Mouse (Mus musculus) C2C12 (cell line): ENCODE measurements around the gene Prss56.

Experiments
- CEBPB ChIP-seq: IDR thresholded peaks from one replicate; pipeline ENCODE4 v1.6.1; 2011; ENCODE audit warnings: low read depth, mild to moderate bottlenecking, control low read depth, moderate library complexity
- CTCF ChIP-seq: IDR thresholded peaks from one replicate; pipeline ENCODE4 v1.5.1; 2011; ENCODE audit not compliant: control insufficient read depth, insufficient read depth, insufficient read length
- USF1 ChIP-seq: IDR thresholded peaks from one replicate; pipeline ENCODE4 v1.6.1; 2011; ENCODE audit warnings: low read depth, mild to moderate bottlenecking, control low read depth, moderate library complexity

DNA sequence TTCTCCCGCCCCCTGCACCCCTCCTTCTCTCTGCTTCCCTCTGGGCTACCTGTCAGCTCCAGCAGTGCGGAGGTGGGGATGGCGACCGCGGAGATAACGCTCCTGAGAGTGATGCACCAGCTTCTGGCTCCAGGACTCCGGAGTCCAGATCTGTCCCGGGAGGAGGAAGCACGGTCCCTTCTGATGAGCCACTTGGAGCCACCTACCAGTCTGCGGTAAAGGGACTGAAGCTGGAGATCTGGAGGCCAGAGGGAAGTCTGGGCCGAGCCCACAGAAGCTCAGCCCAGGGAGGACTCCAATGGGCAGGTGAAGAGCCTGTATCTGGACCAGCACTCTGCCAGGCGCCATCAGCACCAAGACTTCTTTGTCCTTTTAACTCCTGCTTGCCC, 26.9 kb upstream of the Prss56 start, which contains the start of gene Ecel1:
- TF ChIP-seq CTCF = no peak
- TF ChIP-seq USF1 = no peak
- no peak for TF ChIP-seq CEBPB
